Mouse (Mus musculus) cerebellum, adult 9-11 months (tissue): ENCODE results near the gene Adamts20.
"Not testable (repeated sequence)": the region's sequence is repeated elsewhere in the genome, so short reads cannot be mapped to it uniquely, and the experiment has no call there.

Experiments
- DNase-seq: peaks from one replicate; pipeline ENCODE4 v3.0.0; 2022

Adamts20 gene

DNA sequence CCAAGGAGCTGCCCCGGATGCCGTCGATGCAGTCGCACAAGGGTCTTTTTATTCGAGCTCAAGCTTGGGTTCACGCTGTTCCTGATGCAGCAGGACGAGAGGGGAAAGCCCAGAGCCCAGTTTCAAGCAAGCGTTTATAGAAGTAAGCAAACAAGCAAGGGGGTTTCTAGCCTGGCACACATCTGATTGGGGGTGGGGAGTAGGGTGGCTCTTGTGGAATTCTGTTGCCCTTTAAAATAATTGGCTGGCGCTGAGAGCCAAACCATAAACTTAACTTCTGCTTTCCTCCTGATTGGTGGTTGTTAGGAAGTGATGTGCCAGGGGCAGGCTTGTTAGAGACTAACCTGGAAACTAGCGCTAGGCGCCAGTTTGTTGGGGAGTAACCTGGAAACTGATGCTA, at the start of gene Adamts20:
Adamts20 (minus strand) TSS at position 101 of the 400 bp plus-strand sequence.
- no peak for DNase-seq

- DNase-seq: no peak
Measured at GRCm38 (mm10) chr15:94503451-94504215, 38.4 kb upstream of the Adamts20 start.

- DNase-seq: no peak
Measured at GRCm38 (mm10) chr15:94499260-94499659, 34.0 kb upstream of the Adamts20 start.

DNA sequence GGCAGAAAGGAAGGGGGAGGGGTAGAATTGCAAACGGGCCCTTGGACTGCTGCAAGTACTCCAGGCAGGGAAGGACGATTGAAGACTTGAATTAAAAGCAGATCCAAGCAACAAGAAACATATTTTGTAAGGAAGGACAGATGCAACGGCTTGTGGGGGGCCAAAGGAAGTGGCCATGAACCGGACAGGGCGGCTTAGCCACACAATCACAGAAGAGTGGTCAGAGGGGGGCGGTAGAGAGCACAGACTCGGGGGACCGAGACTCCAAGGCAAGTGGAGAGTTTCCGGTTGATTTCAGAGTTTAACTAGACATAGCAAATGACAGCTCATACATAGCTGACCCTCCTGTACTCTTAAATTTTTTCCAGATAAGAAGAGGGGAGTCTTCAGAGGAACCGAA, 30.7 kb upstream of the Adamts20 start:
- DNase-seq: no peak

DNA sequence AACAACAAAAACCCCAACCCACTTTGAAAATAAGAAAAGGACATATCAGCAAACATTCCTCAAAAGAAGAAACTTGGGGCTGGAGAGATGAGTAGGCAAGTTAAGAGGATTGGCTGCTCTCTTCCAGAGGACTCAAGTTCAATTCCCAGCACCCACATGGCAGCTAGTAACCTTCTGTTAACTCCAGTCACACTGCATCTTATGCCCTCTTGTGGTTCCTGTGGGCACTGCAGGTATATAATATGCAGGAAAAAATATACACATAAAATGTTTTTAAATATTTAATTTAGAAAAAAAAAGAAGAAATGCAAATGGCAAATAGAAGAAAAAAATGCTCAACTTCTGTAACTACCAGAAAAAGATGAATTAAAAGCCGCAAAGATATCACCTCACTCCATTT, 29.2 kb upstream of the Adamts20 start:
- DNase-seq: no peak

DNA sequence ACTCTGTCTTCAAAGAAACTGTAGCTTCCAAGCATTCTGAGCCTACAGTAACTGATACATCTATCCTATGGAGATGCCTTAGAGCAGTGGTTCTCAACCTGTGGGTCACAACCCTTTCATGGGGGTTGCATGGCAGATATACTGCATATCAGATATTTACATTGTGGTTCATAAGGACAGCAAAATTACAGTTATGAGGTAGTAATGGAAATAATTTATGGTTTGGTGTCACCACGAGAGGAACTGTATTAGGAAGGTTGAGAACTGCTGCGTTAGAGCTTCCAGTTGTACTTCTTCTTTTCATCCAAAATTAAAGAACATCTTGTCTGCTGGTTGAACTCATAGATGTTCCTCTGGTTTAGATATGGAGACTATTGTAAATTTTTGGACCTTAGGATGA, 24.2 kb upstream of the Adamts20 start:
- DNase-seq: no peak

DNA sequence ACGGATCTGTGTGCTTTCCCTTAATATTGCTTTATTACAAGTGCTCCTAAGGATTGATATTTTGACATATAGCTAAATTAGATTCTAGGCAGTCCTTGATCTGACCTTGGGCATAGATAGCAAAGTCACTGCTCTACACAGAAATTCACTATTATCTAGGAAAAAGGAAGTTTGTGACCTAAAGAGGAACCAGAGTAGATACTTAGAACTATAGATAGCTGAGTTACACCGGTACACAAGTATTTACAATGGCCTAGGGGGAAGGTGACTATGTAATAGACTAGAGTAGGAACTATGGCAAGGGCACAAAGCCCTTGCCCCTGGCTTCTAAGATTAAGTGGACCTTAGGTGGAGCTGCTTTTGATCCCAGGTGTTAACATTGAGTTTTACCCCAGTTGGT, 22.8 kb upstream of the Adamts20 start:
- not testable (repeated sequence) for DNase-seq

- no peak for DNase-seq
Measured at GRCm38 (mm10) chr15:94482555-94482954, 17.3 kb upstream of the Adamts20 start.

GRCm38 (mm10) chr15:94480792-94481191, 15.6 kb upstream of the Adamts20 start:
- DNase-seq: no peak

GRCm38 (mm10) chr15:94480248-94480647, 15.0 kb upstream of the Adamts20 start:
- no peak for DNase-seq

DNA sequence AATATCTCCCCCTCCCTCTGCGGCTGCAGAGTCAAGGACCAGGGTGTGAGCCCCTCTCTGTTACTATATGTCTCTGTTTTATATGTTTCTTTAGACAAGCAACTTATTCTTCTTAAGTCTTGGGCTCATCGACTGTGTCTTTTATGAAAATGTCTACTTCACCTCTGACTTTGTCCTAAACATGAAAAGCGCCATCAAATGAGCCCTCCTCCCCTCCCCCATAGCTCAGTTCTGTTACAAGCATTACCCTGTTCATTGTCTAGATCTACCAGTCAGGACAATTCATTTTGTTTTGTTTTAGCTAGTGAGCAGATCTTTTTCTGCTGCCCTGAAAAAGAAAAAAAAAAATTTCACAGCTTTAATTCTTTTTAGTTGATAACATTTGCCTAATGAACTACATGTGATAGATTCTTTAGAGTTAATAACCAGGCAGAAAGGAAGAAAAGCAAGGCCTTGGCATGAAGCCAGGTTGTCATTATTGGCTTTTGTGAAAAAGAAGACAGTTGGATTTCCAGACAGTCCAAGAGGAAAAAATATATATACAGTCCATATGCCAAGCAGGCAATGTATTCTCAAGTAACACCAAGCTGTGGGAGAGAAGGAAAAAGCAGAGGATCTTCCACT, 14.4 kb upstream of the Adamts20 start:
- DNase-seq: no peak

DNA sequence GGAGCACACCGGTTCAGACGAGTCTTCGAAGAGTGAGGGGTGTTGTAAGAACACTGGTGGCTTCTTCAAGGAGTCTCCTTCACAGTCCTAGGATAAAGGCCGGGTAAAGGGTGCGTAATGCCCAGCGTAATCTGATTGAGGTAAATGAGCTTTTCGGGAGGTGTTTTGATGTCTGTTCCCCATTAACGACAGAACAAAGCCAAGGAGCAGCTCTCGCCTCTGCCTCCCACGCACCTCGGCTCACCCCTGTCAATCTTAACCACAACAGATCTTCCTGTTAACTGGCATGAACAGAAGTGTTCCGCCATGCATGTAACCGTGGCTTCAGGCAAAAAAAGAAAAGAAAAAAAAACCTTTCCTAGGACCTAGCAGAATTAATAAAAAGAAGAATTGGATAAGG, 13.5 kb upstream of the Adamts20 start:
- DNase-seq: no peak

- no peak for DNase-seq
Measured at GRCm38 (mm10) chr15:94477287-94477686, 12.1 kb upstream of the Adamts20 start.

DNA sequence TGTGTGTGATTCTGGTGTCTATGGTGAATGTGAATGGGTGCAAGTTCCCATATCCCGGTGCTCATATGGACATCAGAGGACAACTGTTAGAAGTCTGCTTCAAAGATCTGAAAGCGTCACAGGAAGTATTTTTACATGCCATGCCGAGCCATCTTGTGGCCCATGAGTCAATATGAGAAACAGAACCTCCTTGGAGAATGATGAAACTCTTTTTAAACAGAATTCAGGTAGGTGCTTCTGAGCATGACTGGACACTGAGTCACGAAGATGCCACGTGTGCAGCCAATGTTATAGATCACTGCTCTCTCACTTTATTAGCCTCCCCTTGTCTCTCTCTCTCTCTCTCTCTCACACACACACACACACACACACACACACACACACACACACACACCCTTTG, 10.8 kb upstream of the Adamts20 start:
- no peak for DNase-seq

- no peak for DNase-seq
Measured at GRCm38 (mm10) chr15:94470361-94470760, 5.1 kb upstream of the Adamts20 start.

GRCm38 (mm10) chr15:94464881-94465280, 337 bp downstream of the Adamts20 start:
- DNase-seq: no peak

DNA sequence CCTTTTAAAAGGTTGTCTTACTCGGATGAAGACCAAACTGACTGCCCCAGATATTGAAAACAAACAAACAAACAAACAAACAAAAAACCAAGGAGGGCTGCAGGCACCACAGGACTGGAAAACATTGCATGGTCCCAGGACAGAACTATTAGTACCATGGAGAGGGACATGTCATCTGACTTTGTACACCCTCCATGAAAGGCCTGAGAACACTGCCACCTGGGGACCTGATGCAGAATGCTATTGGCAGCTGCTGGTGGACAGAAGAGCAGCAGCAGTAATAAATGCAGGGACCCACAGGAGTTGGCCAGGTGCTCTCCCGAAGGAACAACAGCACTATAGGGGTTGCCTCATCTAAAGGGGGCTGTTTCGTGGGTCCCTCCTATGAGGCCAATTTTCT, 2.0 kb downstream of the Adamts20 start:
- DNase-seq: no peak

DNA sequence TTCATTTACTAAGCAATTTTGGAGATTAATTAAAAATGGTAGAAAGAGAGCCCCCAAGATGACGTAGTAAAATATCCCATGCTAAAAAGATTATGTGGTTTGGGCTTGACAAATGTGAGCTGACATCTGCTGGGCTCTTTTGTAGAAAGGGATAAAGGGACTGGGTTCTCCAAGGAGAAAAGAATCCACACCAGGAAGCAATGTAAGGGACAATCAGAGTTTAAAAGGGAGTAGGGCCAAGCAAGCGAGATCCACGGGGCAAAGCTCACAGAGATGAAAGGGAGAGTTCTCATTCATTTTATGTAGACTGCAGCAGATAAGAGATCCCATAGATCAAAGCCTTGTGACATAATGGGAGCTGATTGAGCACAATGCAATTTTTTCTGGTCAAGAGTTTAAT, 3.0 kb downstream of the Adamts20 start:
- DNase-seq: no peak

DNA sequence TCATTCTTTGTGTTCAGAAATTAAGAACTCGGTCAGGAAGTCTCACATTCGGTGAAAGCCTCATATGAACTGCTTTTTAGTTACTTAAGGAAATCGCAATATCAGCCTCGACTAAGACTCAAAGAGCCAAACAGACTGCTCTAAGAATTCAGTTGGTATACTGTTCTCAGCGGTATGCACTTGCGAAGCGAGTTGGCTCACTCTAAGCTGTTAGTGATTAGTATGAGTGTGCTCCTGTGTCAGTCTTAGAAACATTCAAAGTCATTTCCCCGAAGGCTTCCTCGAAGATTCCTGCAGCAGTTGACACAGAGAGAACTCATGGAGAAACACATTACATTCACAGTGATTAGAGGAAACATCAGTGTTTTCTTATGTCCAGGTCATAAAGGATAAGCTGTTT, 4.1 kb downstream of the Adamts20 start:
- DNase-seq: no peak

GRCm38 (mm10) chr15:94457636-94458390, 7.4 kb downstream of the Adamts20 start:
- DNase-seq: no peak

GRCm38 (mm10) chr15:94452848-94453247, 12.4 kb downstream of the Adamts20 start:
- no peak for DNase-seq

- DNase-seq: no peak
Measured at GRCm38 (mm10) chr15:94451600-94451999, 13.6 kb downstream of the Adamts20 start.

- no peak for DNase-seq
Measured at GRCm38 (mm10) chr15:94444437-94445136, 20.6 kb downstream of the Adamts20 start.
